Mouse (Mus musculus) forebrain, embryonic 11.5 days (tissue): ENCODE measurements at regions not wholly inside any gene's neighbourhood (a gene's known extent, or its start where the extent isn't known, plus 50 kb on each side); places are given as distances from the start of the nearest gene placed in this dataset.
"Not testable (repeated sequence)": the region's sequence is repeated elsewhere in the genome, so short reads cannot be mapped to it uniquely, and the experiment has no call there.

Source experiments
- ATAC-seq: fragments of 200-750 bp; cut with Nextera tagmentation; replicated peaks from 2 replicates; pipeline ENCODE4 v1.8.0; 2017; ENCODE audit warnings: moderate TSS enrichment; ENCODE audit not compliant: low FRiP score
- DNase-seq: peaks from one replicate; pipeline ENCODE4 v3.0.0-alpha.2; 2017; ENCODE audit warnings: low spot score
- H3K27ac ChIP-seq: fragments of 300-500 bp; sonication (generic); 2 replicates; pipeline ENCODE4 v1.5.1; 2014; ENCODE audit warnings: low read depth, low read length
- H3K27me3 ChIP-seq: fragments of 300-500 bp; sonication (generic); 2 replicates; pipeline ENCODE4 v1.6.1; 2014; ENCODE audit warnings: mild to moderate bottlenecking, low read length, mixed read lengths; ENCODE audit not compliant: control insufficient read depth, insufficient read depth
- H3K36me3 ChIP-seq: fragments of 300-500 bp; sonication (generic); 2 replicates; pipeline ENCODE4 v1.6.1; 2014; ENCODE audit warnings: mild to moderate bottlenecking, low read length, moderate library complexity, mixed read lengths; ENCODE audit not compliant: control insufficient read depth, insufficient read depth
- H3K4me1 ChIP-seq: fragments of 300-500 bp; sonication (generic); replicated peaks from 2 replicates; pipeline ENCODE4 v1.6.1; 2014; ENCODE audit warnings: low read length, mixed read lengths; ENCODE audit not compliant: control insufficient read depth, insufficient read depth
- H3K4me2 ChIP-seq: fragments of 300-500 bp; sonication (generic); 2 replicates; pipeline ENCODE4 v1.6.1; 2014; ENCODE audit warnings: low read depth, mild to moderate bottlenecking, low read length, moderate library complexity, mixed read lengths; ENCODE audit not compliant: severe bottlenecking
- H3K4me3 ChIP-seq: fragments of 300-500 bp; sonication (generic); 2 replicates; pipeline ENCODE4 v1.5.1; 2014; ENCODE audit warnings: low read depth, low read length
- H3K9ac ChIP-seq: fragments of 300-500 bp; sonication (generic); 2 replicates; pipeline ENCODE4 v1.6.1; 2014; ENCODE audit warnings: low read length
- H3K9me3 ChIP-seq: fragments of 300-500 bp; sonication (generic); 2 replicates; pipeline ENCODE4 v1.6.1; 2016; ENCODE audit warnings: low read length, mixed read lengths; ENCODE audit not compliant: control insufficient read depth
- WGBS: fragments of 180-500 bp; shearing (Covaris S2); extraction: QIAGEN DNeasy Blood & Tissue Kit; methylation state at CpG from one replicate; pipeline ENCODE4 v1.1.7; 2014; 5-methylcytosine and 5-hydroxymethylcytosine counted together

- H3K4me2 ChIP-seq, result no peak overlapping the region
- no peak for ATAC-seq
- WGBS, result 78% methylated on average over 3 of the region's 3 CpGs
- no peaks in the 10 kb centered on the region for H3K4me1 ChIP-seq
- no peak overlapping the region for H3K27ac ChIP-seq
- peak; percentile 36 for DNase-seq
- no peak overlapping the region for H3K4me3 ChIP-seq
- H3K9me3 ChIP-seq, result no peaks in the 10 kb centered on the region
- no peaks in the 10 kb centered on the region for H3K36me3 ChIP-seq
- H3K9ac ChIP-seq, result no peak overlapping the region
- H3K27me3 ChIP-seq, result no peaks in the 10 kb centered on the region
Observed at GRCm38 (mm10) chr10:118057516-118057915, 84.1 kb upstream of the Mdm1 start.

GRCm38 (mm10) chr10:118064816-118065216 lies 76.8 kb upstream of the Mdm1 start:
- Histone ChIP-seq H3K9me3 (no peaks in the 10 kb centered on the region), H3K36me3 (no peaks in the 10 kb centered on the region), H3K4me1 (no peaks in the 10 kb centered on the region; the same call in 1 of the 2 replicates), H3K27ac (no peak overlapping the region), H3K4me2 (no peak overlapping the region), H3K27me3 (no peaks in the 10 kb centered on the region), H3K9ac (no peak overlapping the region), H3K4me3 (no peak overlapping the region)
- DNase-seq (peak; percentile 37), ATAC-seq (no peak)
- WGBS, result 76% methylated on average over 7 of the region's 7 CpGs

- not testable (repeated sequence) for ATAC-seq, H3K4me1 ChIP-seq, H3K36me3 ChIP-seq, H3K27me3 ChIP-seq, H3K27ac ChIP-seq, H3K4me3 ChIP-seq, DNase-seq, H3K9ac ChIP-seq, H3K4me2 ChIP-seq, H3K9me3 ChIP-seq
- WGBS, result 91% methylated on average over 9 of the region's 11 CpGs
Observed at GRCm38 (mm10) chr10:118076341-118076740, 65.3 kb upstream of the Mdm1 start.

- Histone ChIP-seq H3K36me3 (no peaks in the 10 kb centered on the region), H3K27ac (no peak overlapping the region), H3K27me3 (no peaks in the 10 kb centered on the region), H3K9me3 (no peaks in the 10 kb centered on the region), H3K9ac (no peak overlapping the region), H3K4me3 (no peak overlapping the region), H3K4me2 (no peak overlapping the region), H3K4me1 (no peaks in the 10 kb centered on the region)
- DNase-seq (no peak), ATAC-seq (no peak)
- WGBS, result 88% methylated on average over 5 of the region's 5 CpGs
Observed at GRCm38 (mm10) chr10:118081636-118082166, 59.9 kb upstream of the Mdm1 start.

GRCm38 (mm10) chr10:118083035-118083720 lies 58.4 kb upstream of the Mdm1 start:
- Histone ChIP-seq H3K27me3 (no peaks in the 10 kb centered on the region), H3K4me1 (peaks cover 6% of the 10 kb centered on the region; the same call in 1 of the 2 replicates), H3K9me3 (no peaks in the 10 kb centered on the region), H3K4me2 (no peak overlapping the region), H3K36me3 (no peaks in the 10 kb centered on the region), H3K9ac (no peak overlapping the region), H3K4me3 (no peak overlapping the region), H3K27ac (no peak overlapping the region)
- no peak for DNase-seq
- no peak for ATAC-seq
- WGBS, result 96% methylated on average over 13 of the region's 13 CpGs

GRCm38 (mm10) chr10:118083721-118084075 lies 57.9 kb upstream of the Mdm1 start:
- H3K4me3 ChIP-seq, result no peak overlapping the region
- WGBS, result 86% methylated on average over 8 of the region's 8 CpGs
- no peak overlapping the region for H3K9ac ChIP-seq
- no peak overlapping the region for H3K4me2 ChIP-seq
- peaks cover 6% of the 10 kb centered on the region; the same call in 1 of the 2 replicates for H3K4me1 ChIP-seq
- no peak overlapping the region for H3K27ac ChIP-seq
- H3K27me3 ChIP-seq, result no peaks in the 10 kb centered on the region
- ATAC-seq (no peak), DNase-seq (no peak)
- H3K36me3 ChIP-seq, result no peaks in the 10 kb centered on the region
- no peaks in the 10 kb centered on the region for H3K9me3 ChIP-seq

- peaks cover 6% of the 10 kb centered on the region; the same call in 1 of the 2 replicates for H3K4me1 ChIP-seq
Observed at GRCm38 (mm10) chr10:118085046-118085983, 56.3 kb upstream of the Mdm1 start.

GRCm38 (mm10) chr10:118087570-118088340 lies 53.9 kb upstream of the Mdm1 start:
- no peak overlapping the region for H3K27ac ChIP-seq
- H3K4me2 ChIP-seq, result no peak overlapping the region
- no peak overlapping the region for H3K9ac ChIP-seq
- WGBS, result 19% methylated on average over 12 of the region's 12 CpGs
- no peaks in the 10 kb centered on the region for H3K27me3 ChIP-seq
- no peaks in the 10 kb centered on the region for H3K9me3 ChIP-seq
- H3K4me3 ChIP-seq, result no peak overlapping the region
- peaks cover 6% of the 10 kb centered on the region; the same call in 1 of the 2 replicates for H3K4me1 ChIP-seq
- no peaks in the 10 kb centered on the region for H3K36me3 ChIP-seq
- ATAC-seq, result no peak
- DNase-seq, result no peak

More at GRCm38 (mm10) chr10:118085046-118085983, 56.3 kb upstream of the Mdm1 start:
- 95% methylated on average over 16 of the region's 16 CpGs for WGBS
- Histone ChIP-seq H3K9me3 (no peaks in the 10 kb centered on the region), H3K27ac (no peak overlapping the region), H3K9ac (no peak overlapping the region), H3K36me3 (no peaks in the 10 kb centered on the region), H3K4me3 (no peak overlapping the region), H3K27me3 (no peaks in the 10 kb centered on the region), H3K4me2 (no peak overlapping the region)
- ATAC-seq, result no peak
- no peak for DNase-seq
